Mouse (Mus musculus): Measurements from ENCODE around the gene Atxn2. TPM values are rescaled to one million over a fixed set of nuclear protein-coding genes. Genes with fewer than 3 reads are reported as not detected.
"Not testable (repeated sequence)": the region's sequence is repeated elsewhere in the genome, so short reads cannot be mapped to it uniquely, and the experiment has no call there.

Gene Atxn2
- polyA plus RNA-seq, 1 experiment from 2014 or later: 70.5 TPM

GRCm38 (mm10) chr5:121712232-121712933 lies 1.2 kb downstream of the Atxn2 start:
- H3K36me3 ChIP-seq: no peaks in the 10 kb centered on the region
- H3K4me2 ChIP-seq: peak overlapping the region; percentile 64
- H3K9me3 ChIP-seq: no peaks in the 10 kb centered on the region
- no peaks in the 10 kb centered on the region for H3K27me3 ChIP-seq (replicated peaks)
- H3K4me1 ChIP-seq: peaks cover 24% of the 10 kb centered on the region
- peak overlapping the region; percentile 96 for H3K27ac ChIP-seq
- peak overlapping the region; percentile 97 for H3K4me3 ChIP-seq (replicated peaks)
- WGBS: 0% methylated on average over 52 of the region's 66 CpGs
- ATAC-seq (ENCODE audit: insufficient read depth, low FRiP score, low read depth): peak; percentile 33; the same call in 1 of the 2 replicates
- peak overlapping the region; percentile 98 for H3K9ac ChIP-seq

- H3K4me1 ChIP-seq: peaks cover 24% of the 10 kb centered on the region
- H3K27ac ChIP-seq: peak overlapping the region; percentile 96
- under 1% methylated on average over 32 of the region's 32 CpGs for WGBS
- H3K9ac ChIP-seq: peak overlapping the region; percentile 98
- peak overlapping the region; percentile 64 for H3K4me2 ChIP-seq
- no peaks in the 10 kb centered on the region for H3K36me3 ChIP-seq
- H3K27me3 ChIP-seq (replicated peaks): no peaks in the 10 kb centered on the region
- no peak; the same call in 1 of the 2 replicates for ATAC-seq (ENCODE audit: insufficient read depth, low FRiP score, low read depth)
- peak overlapping the region; percentile 97 for H3K4me3 ChIP-seq (replicated peaks)
- H3K9me3 ChIP-seq: no peaks in the 10 kb centered on the region
Measured at GRCm38 (mm10) chr5:121712934-121713538, 1.9 kb downstream of the Atxn2 start.

- Histone ChIP-seq H3K4me2 (peak overlapping the region; percentile 64; the same call in 1 of the 2 replicates), H3K9ac (no peak overlapping the region), H3K36me3 (no peaks in the 10 kb centered on the region), H3K27me3 (replicated peaks) (no peaks in the 10 kb centered on the region), H3K4me1 (peaks cover 27% of the 10 kb centered on the region), H3K4me3 (replicated peaks) (no peak overlapping the region; the same call in 1 of the 2 replicates), H3K9me3 (no peaks in the 10 kb centered on the region), H3K27ac (no peak overlapping the region)
- WGBS: 55% methylated on average over 1 of the region's 1 CpGs
- ATAC-seq (ENCODE audit: insufficient read depth, low FRiP score, low read depth): no peak
Measured at GRCm38 (mm10) chr5:121714331-121714730, 3.2 kb downstream of the Atxn2 start.

- ATAC-seq (ENCODE audit: insufficient read depth, low FRiP score, low read depth): no peak
- no peak overlapping the region for H3K4me2 ChIP-seq
- 69% methylated on average over 6 of the region's 6 CpGs for WGBS
Measured at GRCm38 (mm10) chr5:121714928-121715327, 3.8 kb downstream of the Atxn2 start.

GRCm38 (mm10) chr5:121718462-121718861 lies 7.3 kb downstream of the Atxn2 start:
- Histone ChIP-seq H3K36me3 (no peaks in the 10 kb centered on the region), H3K27me3 (replicated peaks) (no peaks in the 10 kb centered on the region), H3K9me3 (no peaks in the 10 kb centered on the region), H3K4me2 (no peak overlapping the region), H3K4me1 (peaks cover 42% of the 10 kb centered on the region), H3K27ac (no peak overlapping the region), H3K9ac (no peak overlapping the region), H3K4me3 (replicated peaks) (no peak overlapping the region)
- 69% methylated on average over 5 of the region's 5 CpGs for WGBS
- no peak for ATAC-seq (ENCODE audit: insufficient read depth, low FRiP score, low read depth)

More at GRCm38 (mm10) chr5:121714928-121715327, 3.8 kb downstream of the Atxn2 start:
- peaks cover 30% of the 10 kb centered on the region for H3K4me1 ChIP-seq
- no peak overlapping the region for H3K9ac ChIP-seq
- H3K9me3 ChIP-seq: no peaks in the 10 kb centered on the region
- no peak overlapping the region for H3K27ac ChIP-seq
- no peaks in the 10 kb centered on the region for H3K36me3 ChIP-seq
- H3K27me3 ChIP-seq (replicated peaks): no peaks in the 10 kb centered on the region
- no peak overlapping the region for H3K4me3 ChIP-seq (replicated peaks)

GRCm38 (mm10) chr5:121720888-121721585 lies 9.9 kb downstream of the Atxn2 start:
- H3K4me2 ChIP-seq: no peak overlapping the region
- H3K36me3 ChIP-seq: no peaks in the 10 kb centered on the region
- H3K27me3 ChIP-seq (replicated peaks): no peaks in the 10 kb centered on the region
- H3K4me1 ChIP-seq: peaks cover 23% of the 10 kb centered on the region
- H3K27ac ChIP-seq: no peak overlapping the region
- WGBS: 88% methylated on average over 5 of the region's 5 CpGs
- no peak for ATAC-seq (ENCODE audit: insufficient read depth, low FRiP score, low read depth)
- H3K9ac ChIP-seq: no peak overlapping the region
- no peak overlapping the region for H3K4me3 ChIP-seq (replicated peaks)
- no peaks in the 10 kb centered on the region for H3K9me3 ChIP-seq

- Histone ChIP-seq H3K36me3 (no peaks in the 10 kb centered on the region), H3K27me3 (replicated peaks) (no peaks in the 10 kb centered on the region), H3K9me3 (no peaks in the 10 kb centered on the region), H3K4me1 (peaks cover 18% of the 10 kb centered on the region), H3K27ac (0 out of 2 replicates have a peak overlapping the region, but pooled peaks have one; percentile 37), H3K4me3 (replicated peaks) (no peak overlapping the region), H3K9ac (no peak overlapping the region), H3K4me2 (no peak overlapping the region)
- ATAC-seq (ENCODE audit: insufficient read depth, low FRiP score, low read depth): peak; percentile 47; the same call in 1 of the 2 replicates
- WGBS: 43% methylated on average over 3 of the region's 3 CpGs
Measured at GRCm38 (mm10) chr5:121721841-121722240, 10.7 kb downstream of the Atxn2 start.

GRCm38 (mm10) chr5:121724678-121725077 lies 13.5 kb downstream of the Atxn2 start:
- Histone ChIP-seq H3K27me3 (replicated peaks) (no peaks in the 10 kb centered on the region), H3K36me3 (no peaks in the 10 kb centered on the region), H3K27ac (no peak overlapping the region), H3K9ac (no peak overlapping the region), H3K4me1 (peaks cover 12% of the 10 kb centered on the region; the same call in 1 of the 2 replicates), H3K9me3 (no peaks in the 10 kb centered on the region), H3K4me3 (replicated peaks) (no peak overlapping the region), H3K4me2 (no peak overlapping the region)
- WGBS: 78% methylated on average over 1 of the region's 1 CpGs
- ATAC-seq (ENCODE audit: insufficient read depth, low FRiP score, low read depth): no peak

GRCm38 (mm10) chr5:121730057-121730456 lies 18.9 kb downstream of the Atxn2 start:
- H3K27ac ChIP-seq: no peak overlapping the region
- no peak overlapping the region for H3K9ac ChIP-seq
- no peaks in the 10 kb centered on the region for H3K27me3 ChIP-seq (replicated peaks)
- H3K9me3 ChIP-seq: no peaks in the 10 kb centered on the region
- no peak for ATAC-seq (ENCODE audit: insufficient read depth, low FRiP score, low read depth)
- H3K36me3 ChIP-seq: no peaks in the 10 kb centered on the region
- H3K4me2 ChIP-seq: no peak overlapping the region
- no peak overlapping the region for H3K4me3 ChIP-seq (replicated peaks)
- H3K4me1 ChIP-seq: no peaks in the 10 kb centered on the region
- WGBS: 97% methylated on average over 2 of the region's 2 CpGs

GRCm38 (mm10) chr5:121736641-121737040 lies 25.5 kb downstream of the Atxn2 start:
- ATAC-seq (ENCODE audit: insufficient read depth, low FRiP score, low read depth): no peak
- Histone ChIP-seq H3K27ac (no peak overlapping the region), H3K9me3 (no peaks in the 10 kb centered on the region), H3K4me1 (0 out of 2 replicates have a peak, but pooled peaks cover 2% of the 10 kb centered on the region), H3K36me3 (no peaks in the 10 kb centered on the region), H3K4me2 (no peak overlapping the region), H3K4me3 (replicated peaks) (no peak overlapping the region), H3K27me3 (replicated peaks) (no peaks in the 10 kb centered on the region), H3K9ac (no peak overlapping the region)
- 90% methylated on average over 3 of the region's 3 CpGs for whole genome bisulfite sequencing

GRCm38 (mm10) chr5:121738162-121738561 lies 27.0 kb downstream of the Atxn2 start:
- not testable (repeated sequence) for H3K4me1 ChIP-seq; H3K36me3 ChIP-seq; H3K4me2 ChIP-seq; ATAC-seq (ENCODE audit: insufficient read depth, low FRiP score, low read depth); H3K9me3 ChIP-seq; H3K27me3 ChIP-seq (replicated peaks); H3K9ac ChIP-seq; H3K27ac ChIP-seq; H3K4me3 ChIP-seq (replicated peaks)
- WGBS: 61% methylated on average over 2 of the region's 2 CpGs

Data from stomach, embryonic 15.5 days (tissue).